Mouse (Mus musculus): ENCODE measurements around the gene Ugt1a8.
"Not testable (repeated sequence)": the region's sequence is repeated elsewhere in the genome, so short reads cannot be mapped to it uniquely, and the experiment has no call there.

- not testable (repeated sequence) for TF ChIP-seq CTCF (conservative IDR thresholded peaks at IDR 0.05; ENCODE audit: low read length); NANOG (IDR thresholded peaks at IDR 0.05; ENCODE audit: borderline replicate concordance, low read length)
Observed at GRCm38 (mm10) chr1:88047408-88047807, 40.2 kb upstream of the Ugt1a8 start.
